Mouse (Mus musculus) intestine, postnatal 0 days (tissue): ENCODE results near the gene Npcd. TPM values are rescaled to one million over a fixed set of nuclear protein-coding genes. Genes with fewer than 3 reads are reported as not detected.
A peak's percentile ranks its signal among the peaks of the same experiment; 100 is the strongest.

Source experiments
- ATAC-seq: fragments of 200-750 bp; cut with Nextera tagmentation; 2 replicates; pipeline ENCODE4 v1.8.0; 2017; ENCODE audit warnings: mild to moderate bottlenecking, moderate TSS enrichment, moderate library complexity
- H3K27ac ChIP-seq: fragments of 300-500 bp; sonication (generic); 2 replicates; pipeline ENCODE4 v1.5.1; 2014; ENCODE audit warnings: mild to moderate bottlenecking, low read depth, low read length, moderate library complexity
- H3K27me3 ChIP-seq: fragments of 300-500 bp; sonication (generic); replicated peaks from 2 replicates; pipeline ENCODE4 v1.6.1; 2014; ENCODE audit warnings: low read length, mixed read lengths; ENCODE audit not compliant: control insufficient read depth, insufficient read depth
- H3K36me3 ChIP-seq: fragments of 300-500 bp; sonication (generic); 2 replicates; pipeline ENCODE4 v1.6.1; 2014; ENCODE audit warnings: mild to moderate bottlenecking, moderate library complexity; ENCODE audit not compliant: control insufficient read depth, insufficient read depth
- H3K4me1 ChIP-seq: fragments of 300-500 bp; sonication (generic); replicated peaks from 2 replicates; pipeline ENCODE4 v1.6.1; 2014; ENCODE audit warnings: antibody characterized with exemption, low read length, mixed read lengths; ENCODE audit not compliant: control insufficient read depth, insufficient read depth
- H3K4me2 ChIP-seq: fragments of 300-500 bp; sonication (generic); replicated peaks from 2 replicates; pipeline ENCODE4 v1.6.1; 2014; ENCODE audit warnings: low read depth, mild to moderate bottlenecking, moderate library complexity
- H3K4me3 ChIP-seq: fragments of 300-500 bp; sonication (generic); 2 replicates; pipeline ENCODE4 v1.5.1; 2014; ENCODE audit warnings: low read depth, low read length
- H3K9ac ChIP-seq: fragments of 300-500 bp; sonication (generic); 2 replicates; pipeline ENCODE4 v1.6.1; 2014; ENCODE audit warnings: mild to moderate bottlenecking, low read depth, low read length
- H3K9me3 ChIP-seq: fragments of 300-500 bp; sonication (generic); 2 replicates; pipeline ENCODE4 v1.6.1; 2016; ENCODE audit warnings: mixed run types; ENCODE audit not compliant: control insufficient read depth
- CTCF ChIP-seq: sonication (generic); IDR thresholded peaks from 2 replicates; pipeline ENCODE4 v1.5.1; 2016; ENCODE audit warnings: low read depth, mild to moderate bottlenecking, control low read depth, antibody characterized with exemption, moderate library complexity
- WGBS: fragments of 180-500 bp; shearing (Covaris S2); extraction: QIAGEN DNeasy Blood & Tissue Kit; methylation state at CpG from one replicate; pipeline ENCODE4 v1.1.7; 2014; 5-methylcytosine and 5-hydroxymethylcytosine counted together
- polyA plus RNA-seq: library from polyadenylated mRNA; unstranded; fragments of >200 nt; fragmentation: Nextera tagmentation; extraction: Ambion mirVana; gene quantifications from 2 replicates; pipeline ENCODE4 v1.2.1, GENCODE M21; 2015

The Npcd gene
- polyA plus RNA-seq, 1 experiment from 2014 or later: not detected

DNA sequence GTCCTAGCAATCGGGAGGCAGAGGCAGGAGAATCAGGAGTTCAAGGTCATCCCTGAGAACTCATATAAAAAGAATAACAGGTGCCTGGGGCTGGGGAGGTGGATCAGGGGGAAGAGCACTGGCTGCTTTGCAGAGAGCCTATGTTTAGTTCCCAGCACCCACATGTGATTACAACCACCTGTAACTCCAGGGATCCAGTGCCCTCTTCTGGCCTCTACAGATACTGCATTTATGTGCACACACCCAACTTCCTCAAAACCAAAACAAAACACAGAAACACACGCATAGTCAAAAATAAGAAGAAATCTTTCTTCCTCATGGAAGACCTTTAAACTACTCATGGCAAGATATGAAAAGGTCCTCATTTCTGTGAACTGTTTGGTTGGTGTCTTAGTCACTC is 16.1 kb upstream of the Npcd start:
- TF ChIP-seq CTCF: no peak

DNA sequence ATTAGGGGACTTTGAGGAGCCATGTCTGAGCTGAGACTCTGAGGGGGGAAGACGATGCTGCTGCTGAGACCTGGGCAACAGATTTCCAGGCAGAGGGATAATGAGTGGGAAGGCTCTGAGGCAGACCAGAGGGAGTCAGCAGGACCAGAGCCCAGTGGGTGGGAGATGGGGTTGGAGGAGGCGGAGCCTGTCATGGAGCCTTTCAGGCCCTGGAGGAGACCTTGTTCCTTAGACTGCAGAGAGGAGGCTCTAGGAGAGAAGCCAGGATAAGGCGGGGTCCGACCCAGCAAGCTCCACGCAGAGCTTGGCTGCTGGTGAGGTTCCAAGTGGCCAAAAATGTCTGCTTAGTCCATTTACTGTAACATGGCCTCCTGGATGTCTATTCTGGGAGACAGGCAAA is 13.1 kb upstream of the Npcd start:
- WGBS: 36% methylated on average over 5 of the region's 5 CpGs
- H3K4me3 ChIP-seq: no peak overlapping the region
- no peaks in the 10 kb centered on the region for H3K27me3 ChIP-seq
- no peaks in the 10 kb centered on the region for H3K36me3 ChIP-seq
- no peak for ATAC-seq
- no peak overlapping the region for H3K9ac ChIP-seq
- no peaks in the 10 kb centered on the region for H3K9me3 ChIP-seq
- no peaks in the 10 kb centered on the region for H3K4me1 ChIP-seq
- no peak for TF ChIP-seq CTCF
- no peak overlapping the region for H3K4me2 ChIP-seq
- H3K27ac ChIP-seq: no peak overlapping the region

More for the DNA sequence above, 16.1 kb upstream of the Npcd start:
- Histone ChIP-seq H3K36me3 (no peaks in the 10 kb centered on the region), H3K4me1 (no peaks in the 10 kb centered on the region), H3K4me3 (no peak overlapping the region), H3K27me3 (no peaks in the 10 kb centered on the region), H3K9me3 (no peaks in the 10 kb centered on the region), H3K9ac (no peak overlapping the region), H3K4me2 (no peak overlapping the region), H3K27ac (no peak overlapping the region)
- no peak for ATAC-seq
- WGBS: 88% methylated on average over 2 of the region's 2 CpGs

GRCm38 (mm10) chr15:79845986-79846385 is 11.9 kb upstream of the Npcd start:
- Histone ChIP-seq H3K4me3 (no peak overlapping the region), H3K9ac (no peak overlapping the region), H3K27ac (no peak overlapping the region), H3K4me1 (no peaks in the 10 kb centered on the region), H3K4me2 (no peak overlapping the region), H3K27me3 (no peaks in the 10 kb centered on the region), H3K9me3 (no peaks in the 10 kb centered on the region), H3K36me3 (no peaks in the 10 kb centered on the region)
- TF ChIP-seq CTCF: no peak
- no peak for ATAC-seq
- 58% methylated on average over 4 of the region's 4 CpGs for WGBS

GRCm38 (mm10) chr15:79842985-79843384 is 8.9 kb upstream of the Npcd start:
- Histone ChIP-seq H3K9ac (no peak overlapping the region), H3K4me3 (no peak overlapping the region), H3K27ac (no peak overlapping the region), H3K9me3 (no peaks in the 10 kb centered on the region), H3K27me3 (no peaks in the 10 kb centered on the region), H3K4me1 (no peaks in the 10 kb centered on the region), H3K4me2 (no peak overlapping the region), H3K36me3 (no peaks in the 10 kb centered on the region)
- TF ChIP-seq CTCF: no peak
- no peak for ATAC-seq
- 84% methylated on average over 3 of the region's 3 CpGs for WGBS

- H3K27me3 ChIP-seq: no peaks in the 10 kb centered on the region
- no peaks in the 10 kb centered on the region for H3K9me3 ChIP-seq
- no peak overlapping the region for H3K27ac ChIP-seq
- H3K36me3 ChIP-seq: no peaks in the 10 kb centered on the region
- WGBS: 53% methylated on average over 2 of the region's 2 CpGs
- H3K4me2 ChIP-seq: no peak overlapping the region
- no peak overlapping the region for H3K4me3 ChIP-seq
- no peak for TF ChIP-seq CTCF
- no peak for ATAC-seq
- no peak overlapping the region for H3K9ac ChIP-seq
- no peaks in the 10 kb centered on the region for H3K4me1 ChIP-seq
These were observed 6.2 kb upstream of the Npcd start for GRCm38 (mm10) chr15:79840281-79840680.

GRCm38 (mm10) chr15:79834881-79835260 is 834 bp upstream of the Npcd start:
- H3K4me2 ChIP-seq: peak overlapping the region; percentile 87
- no peaks in the 10 kb centered on the region for H3K9me3 ChIP-seq
- H3K36me3 ChIP-seq: no peaks in the 10 kb centered on the region; the same call in 1 of the 2 replicates
- no peaks in the 10 kb centered on the region for H3K4me1 ChIP-seq
- H3K27me3 ChIP-seq: no peaks in the 10 kb centered on the region
- H3K9ac ChIP-seq: no peak overlapping the region
- ATAC-seq: no peak
- no peak for TF ChIP-seq CTCF
- H3K4me3 ChIP-seq: peak overlapping the region; percentile 78
- 69% methylated on average over 9 of the region's 9 CpGs for WGBS
- peak overlapping the region; percentile 28; the same call in 1 of the 2 replicates for H3K27ac ChIP-seq
